Comparison of ENCODE assay signal across 17 mouse cellular contexts in the genomic region with DNA sequence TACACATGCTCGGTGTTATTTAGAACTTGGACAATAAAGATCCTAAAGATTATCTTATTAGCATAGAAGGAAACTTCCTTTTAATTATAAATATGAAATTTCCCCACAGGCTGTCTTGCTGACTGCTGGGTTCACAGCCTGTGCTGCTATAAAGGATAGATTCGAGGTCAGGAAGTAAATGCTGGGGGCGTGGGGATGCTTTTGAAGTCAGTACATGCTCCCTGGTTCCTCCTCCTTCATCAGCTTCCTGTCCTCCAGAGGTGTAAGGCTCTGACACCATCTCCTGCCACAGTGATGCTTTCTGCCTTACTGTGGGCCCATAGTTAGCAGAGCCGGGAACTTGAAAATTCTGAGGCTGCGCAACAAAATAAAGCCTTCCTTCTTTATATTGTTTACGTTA.
"Had no signal": no experiment of that assay in that cellular context is flagged by ENCODE, and none has a peak within 500 bp of the region (broad histone marks: within the 10 kb centered on the region; RNA-seq: fewer than 3 reads in every experiment).

No protein-coding gene starts in this region.

- DNase-seq: kidney, adult 11 months; kidney, adult 8-10 months; kidney, postnatal 10 days; kidney, postnatal 36 days; layer of hippocampus, postnatal 36 days; liver, postnatal 0 days; lung, postnatal 10 days; lung, postnatal 36 days; midbrain, embryonic 14.5 days had no signal

- H3K4me1 ChIP-seq: intestine, embryonic 15.5 days; kidney, embryonic 15.5 days; lung, embryonic 15.5 days; megakaryocyte, embryonic 14.5 days; midbrain, embryonic 10.5 days; neural tube, embryonic 13.5 days had no signal

- H3K4me3 ChIP-seq: intestine, embryonic 15.5 days; kidney, embryonic 15.5 days; left cerebral cortex, adult 2 months; lung, embryonic 15.5 days; megakaryocyte, embryonic 14.5 days; midbrain, embryonic 10.5 days; neural tube, embryonic 13.5 days had no signal

- H3K27ac ChIP-seq: intestine, embryonic 15.5 days; kidney, embryonic 15.5 days; left cerebral cortex, adult 2 months; liver, embryonic 14.5 days; lung, embryonic 15.5 days; midbrain, embryonic 10.5 days; neural tube, embryonic 13.5 days had no signal

- H3K4me2 ChIP-seq: intestine, embryonic 15.5 days; kidney, embryonic 15.5 days; lung, embryonic 15.5 days; neural tube, embryonic 13.5 days had no signal

- H3K9ac ChIP-seq: intestine, embryonic 15.5 days; kidney, embryonic 15.5 days; liver, embryonic 14.5 days; liver, postnatal 0 days; lung, embryonic 15.5 days; neural tube, embryonic 13.5 days had no signal

- H3K36me3 ChIP-seq: intestine, embryonic 15.5 days; kidney, embryonic 15.5 days; lung, embryonic 15.5 days; midbrain, embryonic 10.5 days; neural tube, embryonic 13.5 days had no signal

- H3K27me3 ChIP-seq: intestine, embryonic 15.5 days; kidney, embryonic 15.5 days; lung, embryonic 15.5 days; megakaryocyte, embryonic 14.5 days; neural tube, embryonic 13.5 days had no signal

- ATAC-seq: intestine, embryonic 15.5 days; liver, postnatal 0 days had no signal

- H3K9me3 ChIP-seq: intestine, embryonic 15.5 days; kidney, embryonic 15.5 days; lung, embryonic 15.5 days; megakaryocyte, embryonic 14.5 days; midbrain, embryonic 10.5 days; neural tube, embryonic 13.5 days had no signal
